Mouse (Mus musculus): Measurements from ENCODE around the gene Tbrg4. TPM values are rescaled to one million over a fixed set of nuclear protein-coding genes. Genes with fewer than 3 reads are reported as not detected.

Tbrg4 gene
- total RNA-seq, 2 experiments from 2014 or later = 105 to 108 TPM

DNA sequence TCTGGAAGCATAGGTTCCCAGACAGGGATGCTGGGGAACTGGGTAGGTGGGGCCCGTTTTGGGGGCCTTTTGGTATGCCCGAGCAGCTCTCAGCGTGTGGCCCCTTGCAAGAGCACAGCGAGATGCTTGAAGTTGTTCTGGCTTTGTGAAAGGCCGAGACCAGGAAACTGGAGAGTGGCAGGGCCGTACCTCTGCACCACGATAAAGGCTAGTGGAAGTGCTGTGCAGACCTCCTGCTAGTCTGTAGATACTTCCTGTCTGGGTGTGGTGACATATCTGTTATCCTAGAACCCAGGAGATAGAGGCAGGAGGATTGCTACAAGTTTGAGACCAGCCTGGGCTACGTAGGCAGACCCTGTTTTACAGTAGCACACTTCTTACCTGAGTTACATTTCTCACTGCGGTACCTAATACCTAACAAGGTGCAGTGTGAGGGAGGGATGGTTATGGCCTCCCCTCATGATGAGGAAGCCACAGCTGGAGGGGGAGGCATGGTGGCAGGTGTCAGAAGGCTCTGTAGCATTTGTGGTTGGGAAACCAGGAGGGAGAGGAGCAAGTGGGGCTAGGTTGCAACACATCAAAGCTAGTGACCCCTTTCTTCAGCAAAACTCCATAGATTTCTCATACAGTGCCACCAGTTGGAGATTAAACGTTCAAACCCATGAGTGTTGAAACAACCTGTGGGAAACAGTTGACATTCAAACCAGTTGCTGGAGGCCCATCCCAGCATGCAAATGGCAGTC lies 34.8 kb downstream of the Tbrg4 start:
- no peak for DNase-seq

DNA sequence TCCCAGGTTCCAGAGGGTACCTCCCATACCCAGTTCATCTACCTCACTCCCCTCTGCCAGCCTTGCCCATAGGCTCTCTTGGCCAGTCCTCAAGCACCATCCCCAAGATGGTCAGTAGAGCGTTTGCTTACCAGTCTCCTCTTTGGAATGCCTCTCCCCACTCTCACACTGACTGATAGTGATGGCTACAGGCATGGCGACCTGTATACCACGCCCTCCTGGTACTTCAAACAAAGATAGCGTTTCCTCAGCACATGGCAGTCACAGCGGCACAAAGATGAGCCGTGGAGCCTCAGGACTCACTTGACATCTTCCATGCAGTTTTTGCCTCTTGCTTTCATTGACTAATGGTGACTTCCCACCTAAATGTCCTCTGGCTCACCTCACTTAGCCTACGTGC lies 36.0 kb downstream of the Tbrg4 start:
- no peak for DNase-seq

DNA sequence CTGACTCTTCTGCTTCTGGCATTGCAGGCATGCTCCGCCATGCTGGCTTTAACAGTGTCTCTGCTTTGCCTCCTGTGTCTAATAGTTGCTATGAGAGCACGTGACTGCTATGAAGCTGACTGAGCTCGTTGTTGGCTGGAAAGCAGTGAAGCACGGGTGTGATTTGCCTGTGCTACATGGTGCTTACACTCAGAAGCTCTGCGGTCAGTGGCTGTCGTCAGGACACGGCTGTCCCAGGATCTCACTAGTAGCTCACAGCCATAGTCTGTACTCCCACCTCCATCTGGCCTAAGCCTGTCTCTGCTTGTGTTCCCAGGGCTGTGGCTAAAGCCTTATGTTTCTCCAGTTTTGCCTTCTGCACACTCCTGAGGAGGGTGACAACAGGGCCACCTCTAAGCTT lies 37.6 kb downstream of the Tbrg4 start:
- no peak for DNase-seq

DNA sequence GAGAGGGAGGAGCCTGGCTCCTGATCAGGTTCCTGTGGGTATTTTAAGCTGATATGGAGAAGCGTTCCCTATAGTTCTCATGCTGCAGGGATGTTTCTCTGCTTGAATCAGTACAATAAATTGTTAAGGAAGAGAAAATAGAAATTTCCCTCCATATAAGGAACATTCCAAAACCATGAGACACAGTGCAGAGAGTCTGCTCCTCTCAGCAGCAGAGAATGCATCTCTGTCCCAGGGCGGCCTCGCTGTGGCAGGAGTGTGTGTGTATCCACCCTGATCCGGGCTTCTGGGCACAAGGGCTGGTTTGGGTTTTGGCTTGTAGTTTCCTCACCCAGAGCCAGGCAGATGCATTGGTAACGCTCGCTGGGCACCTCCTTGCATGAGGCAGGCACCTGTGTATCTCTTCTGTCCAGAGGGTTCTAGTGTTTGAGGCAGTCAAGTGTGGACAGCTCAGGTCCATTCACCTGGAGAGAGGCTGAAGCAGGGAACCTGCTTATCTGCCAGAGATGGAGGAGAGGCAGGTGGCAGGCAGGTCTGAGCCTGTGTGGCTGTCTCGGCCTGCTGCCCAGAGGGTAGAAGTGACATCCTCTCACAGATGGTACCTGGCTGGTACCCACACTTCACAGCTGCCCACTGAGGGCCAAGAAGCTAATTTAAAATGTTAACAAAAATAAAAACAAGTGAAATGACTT lies 38.5 kb downstream of the Tbrg4 start:
- DNase-seq = no peak

DNA sequence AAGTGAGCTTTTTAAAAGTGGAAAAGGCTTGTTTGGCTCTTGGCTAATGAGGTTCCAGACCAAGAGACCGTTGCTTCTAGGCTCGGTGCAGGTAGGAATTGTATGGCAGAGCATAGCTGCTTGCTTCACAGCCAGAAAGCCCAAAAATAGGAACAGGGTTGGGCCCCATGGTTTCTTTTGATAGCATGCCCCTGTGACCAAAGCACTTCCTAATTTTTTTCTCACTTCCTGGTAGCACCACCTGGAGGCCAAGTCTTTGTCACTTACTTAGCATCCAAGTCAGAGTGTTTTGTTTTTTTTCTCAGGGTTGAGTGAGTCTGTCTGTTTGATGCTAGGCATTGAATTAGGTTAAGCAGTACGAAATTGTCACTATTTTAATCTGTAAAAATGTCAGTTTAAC lies 39.2 kb downstream of the Tbrg4 start:
- no peak for DNase-seq

DNA sequence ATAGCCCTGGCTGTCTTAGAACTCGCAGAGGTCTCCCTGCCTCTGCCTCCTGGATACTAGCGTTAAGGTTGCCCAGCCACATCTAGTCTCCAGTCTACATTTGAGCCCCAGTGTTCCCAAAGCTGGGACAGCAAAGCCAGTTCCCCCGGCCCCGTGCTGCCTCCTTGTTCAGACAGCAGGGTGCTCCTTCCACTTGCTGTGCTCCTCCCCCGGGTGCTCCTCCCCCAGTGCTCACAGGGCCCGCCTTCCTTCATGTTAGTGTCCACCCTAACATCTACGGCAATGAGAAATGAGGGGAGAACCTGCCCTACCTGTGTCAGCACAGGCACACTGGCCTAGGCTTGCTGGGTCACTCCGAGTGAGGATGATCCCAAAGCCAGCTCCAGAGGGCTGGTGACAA lies 40.1 kb downstream of the Tbrg4 start:
- no peak for DNase-seq

DNA sequence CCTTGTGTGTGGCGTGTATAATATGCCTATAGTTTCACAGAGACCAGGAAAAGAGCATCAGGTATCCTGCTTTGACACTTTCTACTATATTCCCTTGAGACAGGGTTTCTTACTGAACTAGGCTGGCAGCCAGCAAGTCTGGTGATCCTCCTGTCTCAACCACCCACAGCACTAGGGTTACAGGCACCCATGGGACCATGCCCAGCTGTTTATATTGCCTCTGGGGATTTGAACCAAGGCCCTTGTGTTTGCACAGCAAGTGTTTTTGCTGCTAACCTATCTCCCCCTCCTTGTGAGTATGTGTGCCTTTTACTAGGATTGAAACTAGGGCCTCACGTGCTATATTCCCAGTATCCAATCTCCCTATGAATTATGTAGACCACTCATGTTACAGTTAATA lies 44.3 kb downstream of the Tbrg4 start:
- DNase-seq = no peak

DNA sequence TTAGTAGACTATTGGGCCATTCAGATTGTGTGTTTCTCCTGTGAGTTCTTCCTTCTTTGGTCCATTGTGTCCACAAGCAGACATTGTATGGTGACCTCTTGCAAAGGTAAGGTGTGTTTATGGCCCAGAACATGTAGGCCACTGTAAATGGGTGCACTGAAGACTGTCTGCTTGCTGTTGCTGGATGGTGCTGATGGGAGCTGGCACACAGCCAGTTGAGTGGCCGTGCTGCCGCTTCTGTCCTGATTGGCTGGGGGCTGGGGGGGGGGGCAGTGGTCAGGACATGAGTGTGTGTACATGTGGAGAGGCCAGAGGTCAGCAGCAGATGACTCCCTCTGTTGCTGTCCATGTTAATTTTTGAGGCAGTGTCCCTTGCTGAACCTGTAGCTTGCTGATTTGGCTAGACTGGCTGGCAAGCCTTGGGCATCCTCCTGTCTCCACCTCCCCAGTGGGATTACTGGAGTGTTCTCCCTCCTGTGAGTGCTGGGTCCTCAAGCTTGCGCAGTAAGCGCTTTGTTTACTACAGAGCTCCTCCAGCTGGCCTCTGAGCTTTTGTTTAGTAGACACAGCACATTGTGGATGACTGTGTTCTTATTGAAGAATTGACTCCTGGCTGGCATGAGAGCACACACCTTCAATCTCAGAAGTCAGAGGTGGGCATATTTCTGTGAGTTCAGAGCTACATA lies 45.7 kb downstream of the Tbrg4 start:
- no peak for DNase-seq

DNA sequence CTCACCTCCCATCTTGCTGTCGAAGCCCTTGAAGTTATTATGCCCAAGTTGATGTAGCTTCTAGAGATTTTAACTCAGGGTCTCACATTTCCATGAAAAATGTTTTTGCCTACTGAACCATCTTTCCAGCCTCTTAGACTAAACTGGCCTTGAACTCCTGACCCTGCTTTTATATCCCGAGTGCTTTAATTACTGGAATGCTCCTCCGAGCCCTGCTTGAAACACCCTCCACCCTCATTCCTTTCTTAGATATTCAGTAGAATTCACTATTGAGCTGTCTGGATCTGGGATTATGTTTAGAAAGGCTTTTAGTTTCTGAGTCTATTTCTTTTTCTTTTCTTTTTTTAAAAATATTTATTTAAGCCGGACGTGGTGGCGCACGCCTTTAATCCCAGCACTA lies 46.5 kb downstream of the Tbrg4 start:
- DNase-seq = no peak

DNA sequence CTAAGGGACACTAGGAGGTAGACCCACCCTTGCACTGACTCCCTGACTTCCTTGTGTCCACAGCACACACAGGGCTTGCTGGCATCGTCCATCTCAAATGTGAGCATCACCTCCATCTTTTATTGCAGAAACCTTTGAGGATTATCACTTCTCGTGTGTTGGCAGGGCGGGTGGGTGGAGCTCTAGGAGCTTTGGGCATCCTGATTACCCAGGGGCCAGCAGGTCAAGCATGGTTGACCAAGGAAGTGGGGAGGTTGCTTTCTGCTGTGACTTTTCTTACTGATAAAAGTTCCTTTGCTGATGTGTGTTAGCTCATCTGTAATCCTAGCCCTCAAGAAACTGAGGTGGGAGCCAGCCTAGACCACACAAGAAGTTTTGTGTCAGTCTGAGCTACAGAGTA lies 49.7 kb downstream of the Tbrg4 start:
- no peak for DNase-seq

DNA sequence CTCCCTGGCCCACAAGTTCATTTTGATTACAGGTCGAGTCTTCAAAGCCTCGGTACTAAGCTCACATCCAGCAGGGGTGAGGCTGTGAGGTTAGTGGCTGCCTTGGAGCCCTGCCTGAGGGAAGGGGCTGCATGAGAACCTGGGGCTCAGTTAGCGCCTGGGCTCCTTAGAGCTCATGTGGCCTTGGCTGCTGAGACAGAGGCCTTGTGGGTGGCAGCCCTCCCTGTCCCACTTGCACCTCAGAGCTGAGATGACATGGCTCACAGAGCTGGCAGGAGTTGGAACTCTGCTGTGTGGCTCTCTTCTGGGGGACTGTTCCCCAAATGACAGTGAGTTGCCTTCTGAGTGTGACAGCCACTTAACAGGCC lies 56.5 kb downstream of the Tbrg4 start:
- DNase-seq = no peak

DNA sequence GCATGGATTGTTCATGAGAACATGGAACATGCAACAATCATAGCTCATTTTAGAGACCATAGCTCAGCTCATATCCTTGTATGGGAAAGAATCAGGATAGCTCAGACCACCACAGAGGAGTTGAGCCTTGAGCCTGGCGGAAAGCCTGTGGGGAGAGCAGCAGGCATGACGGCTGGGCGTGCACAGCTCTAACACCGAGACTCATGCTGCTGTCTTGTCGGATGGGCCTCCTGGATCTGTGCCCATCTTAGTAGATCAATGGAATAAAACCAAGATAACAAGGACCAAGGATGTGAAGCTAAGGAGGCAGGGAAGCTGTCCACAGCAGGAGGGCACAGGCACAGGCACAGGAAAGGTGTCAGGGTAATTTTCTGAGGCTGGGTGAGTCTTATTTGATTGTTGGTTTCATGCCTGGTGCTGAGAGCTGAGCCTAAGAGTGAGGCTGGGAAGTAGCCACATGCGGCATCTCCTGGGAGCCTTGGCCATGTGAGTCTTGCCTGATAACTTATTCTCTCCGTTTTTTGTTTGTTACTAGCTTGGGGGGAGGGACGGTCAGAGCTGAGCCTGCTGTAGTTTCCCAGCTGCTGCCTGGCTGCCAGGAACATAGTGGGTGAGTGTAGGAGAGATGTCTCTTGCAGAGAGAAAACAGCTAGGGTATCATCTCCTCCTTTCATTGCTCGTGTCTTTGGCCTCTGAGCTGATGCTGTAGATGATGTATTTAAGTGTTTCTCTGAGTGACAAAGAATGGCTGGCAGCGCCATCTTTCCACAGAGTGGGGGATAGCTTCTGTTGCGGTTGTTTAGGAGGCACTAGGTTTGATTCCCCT lies 57.1 kb downstream of the Tbrg4 start:
- DNase-seq = peak; percentile 52

DNA sequence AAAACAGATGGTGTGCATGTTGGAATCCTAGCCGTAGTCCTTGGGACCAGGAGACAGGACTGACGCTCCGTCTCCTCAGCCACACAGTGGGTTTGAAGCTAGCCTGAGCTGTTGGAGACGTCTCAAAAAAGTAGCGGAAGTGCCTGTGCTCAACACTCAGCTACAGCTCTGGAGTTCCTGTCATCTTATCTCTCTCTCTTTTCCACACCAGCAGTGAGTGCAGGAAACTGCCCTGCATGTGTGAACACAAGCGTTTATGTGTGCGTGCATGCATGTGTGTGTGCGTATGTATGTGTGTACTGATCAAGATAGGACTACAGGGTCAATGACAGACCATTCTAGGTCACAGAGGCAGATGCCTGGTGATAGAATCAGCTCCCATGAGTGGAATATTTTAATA lies 57.9 kb downstream of the Tbrg4 start:
- DNase-seq = no peak

DNA sequence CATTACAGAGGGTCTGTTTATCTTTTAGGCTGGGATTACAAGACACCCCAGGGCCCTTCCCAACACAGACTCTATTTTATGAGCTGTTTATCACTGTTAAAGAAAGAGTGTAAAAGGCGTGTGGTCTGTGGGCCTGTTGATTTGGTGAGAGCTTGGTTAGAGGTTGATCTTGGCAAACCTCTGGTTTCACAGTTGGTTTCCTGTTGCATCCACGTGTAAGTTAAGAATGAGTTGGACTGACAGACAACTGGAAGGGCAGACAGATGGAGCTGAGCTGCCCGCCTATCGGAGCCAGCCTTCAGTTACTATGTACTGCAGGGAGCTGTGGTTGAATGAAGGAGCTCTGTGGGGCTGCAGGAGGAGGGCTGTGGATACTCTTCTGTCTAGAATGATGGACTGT lies 59.4 kb downstream of the Tbrg4 start:
- DNase-seq = no peak

Other genes starting within 250 kb of the Tbrg4 start
- 10 to 100 TPM; 46.8 to 49.1 TPM for gene Zmiz2, start 237.0 kb downstream of the Tbrg4 start, total RNA-seq (2021)
- gene Ppia, start 210.6 kb downstream of the Tbrg4 start, total RNA-seq (2021) = 1,000 to 10,000 TPM; 1,521 to 1,568 TPM
- 100 to 1,000 TPM; 125 to 126 TPM for gene H2afv, start 181.6 kb downstream of the Tbrg4 start, total RNA-seq (2021)
- gene Purb, start 150.2 kb downstream of the Tbrg4 start, total RNA-seq (2021) = 10 to 100 TPM; 81.8 to 84.6 TPM
- gene Myo1g, start 105.1 kb downstream of the Tbrg4 start, total RNA-seq (2021) = 1 to 10 TPM; 1.2 to 1.4 TPM
- gene Ccm2, start 79.2 kb downstream of the Tbrg4 start, total RNA-seq (2021) = 10 to 100 TPM; 31.8 to 34.1 TPM
- 1 to 10 TPM; 1.7 to 2.5 TPM for gene Nacad, start 20.0 kb downstream of the Tbrg4 start, total RNA-seq (2021)
- not detected for gene Wap, start 12.6 kb upstream of the Tbrg4 start, total RNA-seq (2021)
- 1 to 10 TPM; 3.6 to 3.7 TPM for gene Ramp3, start 32.5 kb upstream of the Tbrg4 start, total RNA-seq (2021)
- gene Gm11983, start 211.6 kb upstream of the Tbrg4 start, total RNA-seq (2021) = not detected

Data from heart, postnatal 4 days (tissue).